Mouse (Mus musculus): ENCODE measurements around the gene C1ql3. TPM values are rescaled to one million over a fixed set of nuclear protein-coding genes. Genes with fewer than 3 reads are reported as not detected.

Gene C1ql3
- polyA plus RNA-seq, 1 experiment from 2014 or later = 0.36 TPM

DNA sequence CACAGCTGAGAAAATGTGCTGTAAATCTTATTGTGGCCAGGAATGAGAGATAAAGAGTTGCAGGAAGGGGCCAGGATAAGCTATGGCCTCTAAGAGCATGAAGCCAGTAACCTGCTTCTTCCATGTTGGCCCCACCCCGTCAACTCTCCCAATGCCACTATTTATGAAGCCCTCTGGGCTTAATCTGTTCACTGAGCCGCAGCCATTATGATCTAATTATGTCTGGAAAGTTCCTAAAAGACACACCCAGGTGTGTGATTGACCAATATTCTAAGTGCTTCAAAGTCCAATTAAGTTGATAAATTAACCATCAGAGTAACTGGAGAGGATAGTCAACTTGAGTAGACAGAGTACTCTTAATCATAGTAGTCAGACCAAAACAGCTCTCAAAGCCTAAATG lies 37.9 kb downstream of the C1ql3 start:
- Histone ChIP-seq H3K4me3 (ENCODE audit: low read depth, low read length) (no peak overlapping the region), H3K9me3 (ENCODE audit: control insufficient read depth, low read depth, low read length) (no peaks in the 10 kb centered on the region), H3K36me3 (ENCODE audit: control insufficient read depth, insufficient read depth, low read length) (no peaks in the 10 kb centered on the region), H3K9ac (replicated peaks; ENCODE audit: low read depth, low read length) (no peak overlapping the region), H3K27me3 (ENCODE audit: control insufficient read depth, insufficient read depth, low read length) (no peaks in the 10 kb centered on the region), H3K4me2 (replicated peaks; ENCODE audit: low read depth, low read length) (no peak overlapping the region), H3K27ac (ENCODE audit: low read length) (no peak overlapping the region), H3K4me1 (ENCODE audit: control insufficient read depth, insufficient read depth, low read length) (no peaks in the 10 kb centered on the region)
- WGBS = 88% methylated on average over 2 of the region's 2 CpGs
- ATAC-seq (ENCODE audit: insufficient number of reproducible peaks, insufficient read depth, low FRiP score, low read depth) = no peak

GRCm38 (mm10) chr2:12970049-12970724 lies 41.4 kb downstream of the C1ql3 start:
- Histone ChIP-seq H3K27ac (ENCODE audit: low read length) (no peak overlapping the region), H3K27me3 (ENCODE audit: control insufficient read depth, insufficient read depth, low read length) (no peaks in the 10 kb centered on the region)

GRCm38 (mm10) chr2:12956703-12957424 lies 54.7 kb downstream of the C1ql3 start:
- Histone ChIP-seq H3K4me3 (ENCODE audit: low read depth, low read length) (no peak overlapping the region), H3K4me1 (ENCODE audit: control insufficient read depth, insufficient read depth, low read length) (no peaks in the 10 kb centered on the region), H3K9me3 (ENCODE audit: control insufficient read depth, low read depth, low read length) (no peaks in the 10 kb centered on the region), H3K27me3 (ENCODE audit: control insufficient read depth, insufficient read depth, low read length) (no peaks in the 10 kb centered on the region), H3K36me3 (ENCODE audit: control insufficient read depth, insufficient read depth, low read length) (no peaks in the 10 kb centered on the region), H3K9ac (replicated peaks; ENCODE audit: low read depth, low read length) (no peak overlapping the region), H3K4me2 (replicated peaks; ENCODE audit: low read depth, low read length) (no peak overlapping the region), H3K27ac (ENCODE audit: low read length) (no peak overlapping the region)
- no peak for ATAC-seq (ENCODE audit: insufficient number of reproducible peaks, insufficient read depth, low FRiP score, low read depth)

More at GRCm38 (mm10) chr2:12970049-12970724, 41.4 kb downstream of the C1ql3 start:
- Histone ChIP-seq H3K36me3 (ENCODE audit: control insufficient read depth, insufficient read depth, low read length) (no peaks in the 10 kb centered on the region), H3K4me3 (ENCODE audit: low read depth, low read length) (no peak overlapping the region), H3K4me1 (ENCODE audit: control insufficient read depth, insufficient read depth, low read length) (no peaks in the 10 kb centered on the region), H3K4me2 (replicated peaks; ENCODE audit: low read depth, low read length) (no peak overlapping the region), H3K9me3 (ENCODE audit: control insufficient read depth, low read depth, low read length) (no peaks in the 10 kb centered on the region), H3K9ac (replicated peaks; ENCODE audit: low read depth, low read length) (no peak overlapping the region)
- WGBS = 68% methylated on average over 12 of the region's 12 CpGs
- no peak for ATAC-seq (ENCODE audit: insufficient number of reproducible peaks, insufficient read depth, low FRiP score, low read depth)

Other genes with a start within 250 kb of the C1ql3 start
- gene Pter, start 87.8 kb downstream of the C1ql3 start, polyA plus RNA-seq (2014; fragmentation: Nextera tagmentation; extraction: Ambion mirVana) = 22.3 and 25.5 TPM in 2 replicates